ENCODE assay signal across 11 mouse cellular contexts in the genomic region with DNA sequence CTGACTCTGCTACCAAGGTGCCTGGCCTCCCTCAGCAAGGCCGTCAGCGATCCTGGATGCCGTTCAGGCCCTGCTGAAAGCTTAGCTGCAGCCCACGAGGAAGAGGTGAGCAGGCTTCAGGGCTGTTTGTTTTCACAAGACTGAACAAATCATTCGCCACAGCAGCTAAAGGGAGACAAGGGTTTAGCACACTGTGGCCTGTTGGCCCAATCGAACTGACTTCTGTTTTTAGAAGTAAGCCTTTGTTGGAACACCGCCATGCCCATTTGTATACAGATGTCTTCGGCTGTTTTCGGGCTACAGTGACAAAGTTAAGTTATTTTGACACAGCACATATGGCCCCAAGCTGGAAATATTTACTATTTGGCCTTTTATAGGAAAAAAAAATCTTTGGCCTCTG.
A peak's percentile ranks its signal among the peaks of the same experiment; 100 is the strongest.
DNase-seq lines count a peak whose midpoint lies in the region; ATAC-seq and TF ChIP-seq lines count a peak whose summit lies in the region.
"Had no signal": no experiment of that assay in that cellular context is flagged by ENCODE, and none has a peak within 500 bp of the region (broad histone marks: within the 10 kb centered on the region; RNA-seq: fewer than 3 reads in every experiment).

No protein-coding gene starts in this region.

- DNase-seq in left cerebral cortex, postnatal 4 days, result peak; percentile 18
- DNase-seq in left cerebral cortex, adult 18-20 months (ENCODE audit: low spot score in 2 of 2), result no peak
- peak; percentile 31 for DNase-seq in brain, embryonic 14.5 days (ENCODE audit: low read depth)
- peak; percentile 2 for DNase-seq in embryo, embryonic 10.5 days (ENCODE audit: low spot score)
- DNase-seq in gastrocnemius, postnatal 36 days, result no peak
- DNase-seq: thymus, adult 18-20 months had no signal

- peak overlapping the region; percentile 10; the same call in 1 of the 2 replicates for H3K27ac ChIP-seq in lung, embryonic 16.5 days (ENCODE audit: low read length)

- peaks cover 5% of the 10 kb centered on the region; the same call in 1 of the 2 replicates for H3K4me1 ChIP-seq in lung, embryonic 16.5 days (replicated peaks; ENCODE audit: control insufficient read depth, insufficient read depth, low read length)

- WGBS in lung, embryonic 16.5 days, result 24% methylated on average over 9 of the region's 9 CpGs

- intact Hi-C loops in left cerebral cortex, postnatal 4 days (cut with DNase I), result no loop called here
- intact Hi-C loops in gastrocnemius, postnatal 36 days (cut with DNase I), result no loop called here

- H3K4me3 ChIP-seq in lung, embryonic 16.5 days (ENCODE audit: low read length), result no peak overlapping the region
- H3K4me3 ChIP-seq: erythroblast, embryonic 14.5 days; myocyte had no signal

- no peaks in the 10 kb centered on the region for H3K27me3 ChIP-seq in lung, embryonic 16.5 days (ENCODE audit: control insufficient read depth, insufficient read depth, low read depth, low read length)

- 0 out of 2 replicates have a peak overlapping the region, but pooled peaks have one; percentile 32 for H3K9ac ChIP-seq in lung, embryonic 16.5 days (ENCODE audit: low read length)

- peak; percentile 92 for ATAC-seq in lung, embryonic 16.5 days (ENCODE audit: low read depth)
- no peak for ATAC-seq in megakaryocyte, adult 5-6 weeks (ENCODE audit: poor library complexity, severe bottlenecking)
- ATAC-seq: inflammation-experienced regulatory T-cells, adult 6 months had no signal

- no peaks in the 10 kb centered on the region for H3K9me3 ChIP-seq in lung, embryonic 16.5 days (ENCODE audit: control insufficient read depth, low read length)

- no peaks in the 10 kb centered on the region for H3K36me3 ChIP-seq in lung, embryonic 16.5 days (ENCODE audit: control insufficient read depth, insufficient read depth, low read length)

- peak overlapping the region; percentile 29 for H3K4me2 ChIP-seq in lung, embryonic 16.5 days (ENCODE audit: low read depth, low read length)

- no peak for TF ChIP-seq CTCF in brain, embryonic 14.5 days (IDR thresholded peaks at IDR 0.05; ENCODE audit: borderline replicate concordance, extremely low read depth, insufficient read depth, insufficient read length)

- no peak for TF ChIP-seq POLR2A in brain, embryonic 14.5 days (IDR thresholded peaks at IDR 0.05; ENCODE audit: borderline replicate concordance, extremely low read depth, insufficient read depth, insufficient read length, poor library complexity, severe bottlenecking)

Comparison
In these comparisons a context has a peak if more than half of its experiments do, and no peak if none do; other contexts are left out.
1. DNase-seq: peak in left cerebral cortex, postnatal 4 days (single experiment), brain, embryonic 14.5 days (single experiment) and embryo, embryonic 10.5 days (single experiment); none in left cerebral cortex, adult 18-20 months (0 of 2) and gastrocnemius, postnatal 36 days (0 of 2).